Mouse (Mus musculus) olfactory bulb, adult 2 months (tissue): ENCODE data around the gene Mindy4.

Source experiments
- CTCF ChIP-seq: fragments of 200-500 bp; IDR thresholded peaks from 2 replicates; pipeline ENCODE4 v1.5.1; 2012; ENCODE audit warnings: low read depth, mild to moderate bottlenecking, low read length, moderate library complexity; ENCODE audit not compliant: insufficient read depth
- POLR2A ChIP-seq: fragments of 200-500 bp; IDR thresholded peaks from 2 replicates; pipeline ENCODE4 v1.6.1; 2012; ENCODE audit warnings: mild to moderate bottlenecking, low read depth, low read length, moderate library complexity; ENCODE audit not compliant: insufficient read depth

GRCm38 (mm10) chr6:55285218-55285617, 82.0 kb downstream of the Mindy4 start:
- no peak for TF ChIP-seq CTCF
- no peak for TF ChIP-seq POLR2A
